Mouse (Mus musculus) frontal cortex, adult (tissue): ENCODE results near the gene Dcun1d5.
A peak's percentile ranks its signal among the peaks of the same experiment; 100 is the strongest.
"Not testable (repeated sequence)": the region's sequence is repeated elsewhere in the genome, so short reads cannot be mapped to it uniquely, and the experiment has no call there.

Source experiments
- ATAC-seq: cut with Nextera tagmentation; 2 replicates; pipeline ENCODE4 v1.9.2; 2017; ENCODE audit warnings: mild to moderate bottlenecking, moderate library complexity, mixed read lengths; ENCODE audit not compliant: low TSS enrichment

Gene Dcun1d5

GRCm38 (mm10) chr9:7184172-7184896 is at the start of gene Dcun1d5, which contains the start of gene Dync2h1:
Dcun1d5 (plus strand) TSS chr9:7184520.
Dync2h1 (minus strand) TSS chr9:7184446.
- ATAC-seq: peak; percentile 99

- no peak for ATAC-seq
Measured at GRCm38 (mm10) chr9:7154391-7154790, 29.9 kb upstream of the Dcun1d5 start.

GRCm38 (mm10) chr9:7158605-7159004 is 25.7 kb upstream of the Dcun1d5 start:
- no peak for ATAC-seq

- ATAC-seq: no peak
Measured at GRCm38 (mm10) chr9:7159718-7160117, 24.6 kb upstream of the Dcun1d5 start.

GRCm38 (mm10) chr9:7160688-7161087 is 23.6 kb upstream of the Dcun1d5 start:
- ATAC-seq: no peak

GRCm38 (mm10) chr9:7167339-7167998 is 16.9 kb upstream of the Dcun1d5 start:
- no peak for ATAC-seq

- ATAC-seq: no peak
Measured at GRCm38 (mm10) chr9:7173756-7174155, 10.6 kb upstream of the Dcun1d5 start.

GRCm38 (mm10) chr9:7176618-7177610 is 7.4 kb upstream of the Dcun1d5 start:
- ATAC-seq: peak; percentile 100

GRCm38 (mm10) chr9:7184897-7185291 is 574 bp downstream of the Dcun1d5 start:
- peak; percentile 60 for ATAC-seq

- not testable (repeated sequence) for ATAC-seq
Measured at GRCm38 (mm10) chr9:7190694-7191093, 6.4 kb downstream of the Dcun1d5 start.

- ATAC-seq: peak; percentile 74; the same call in 1 of the 2 replicates
Measured at GRCm38 (mm10) chr9:7216240-7216639, 31.9 kb downstream of the Dcun1d5 start.

- peak; percentile 33 for ATAC-seq
Measured at GRCm38 (mm10) chr9:7221024-7221423, 36.7 kb downstream of the Dcun1d5 start.

- peak; percentile 27 for ATAC-seq
Measured at GRCm38 (mm10) chr9:7221460-7221859, 37.1 kb downstream of the Dcun1d5 start.

- ATAC-seq: no peak
Measured at GRCm38 (mm10) chr9:7238619-7239018, 54.3 kb downstream of the Dcun1d5 start.

GRCm38 (mm10) chr9:7239967-7240366 is 55.6 kb downstream of the Dcun1d5 start:
- no peak for ATAC-seq

GRCm38 (mm10) chr9:7252797-7253654 is 68.7 kb downstream of the Dcun1d5 start:
- ATAC-seq: no peak
